Mouse (Mus musculus) embryonic facial prominence, embryonic 13.5 days (tissue): ENCODE results near the gene Ckb. TPM values are rescaled to one million over a fixed set of nuclear protein-coding genes. Genes with fewer than 3 reads are reported as not detected.
A peak's percentile ranks its signal among the peaks of the same experiment; 100 is the strongest.

Experiments used
- ATAC-seq: fragments of 200-750 bp; cut with Nextera tagmentation; 2 replicates; pipeline ENCODE4 v1.8.0; 2017; ENCODE audit warnings: low read depth; ENCODE audit not compliant: insufficient number of reproducible peaks, insufficient read depth, low FRiP score, low TSS enrichment
- H3K27ac ChIP-seq: fragments of 300-500 bp; sonication (generic); 2 replicates; pipeline ENCODE4 v1.5.1; 2015; ENCODE audit warnings: moderate library complexity, mild to moderate bottlenecking, inconsistent platforms
- H3K27me3 ChIP-seq: fragments of 300-500 bp; sonication (generic); 2 replicates; pipeline ENCODE4 v1.6.1; 2015; ENCODE audit warnings: mild to moderate bottlenecking, inconsistent platforms
- H3K36me3 ChIP-seq: fragments of 300-500 bp; sonication (generic); 2 replicates; pipeline ENCODE4 v1.6.1; 2015; ENCODE audit warnings: mild to moderate bottlenecking, inconsistent platforms
- H3K4me1 ChIP-seq: fragments of 300-500 bp; sonication (generic); 2 replicates; pipeline ENCODE4 v1.6.1; 2015; ENCODE audit warnings: inconsistent platforms
- H3K4me2 ChIP-seq: fragments of 300-500 bp; sonication (generic); 2 replicates; pipeline ENCODE4 v1.6.1; 2015; ENCODE audit warnings: moderate library complexity, mild to moderate bottlenecking, inconsistent platforms
- H3K4me3 ChIP-seq: fragments of 300-500 bp; sonication (generic); 2 replicates; pipeline ENCODE4 v1.5.1; 2015; ENCODE audit warnings: mild to moderate bottlenecking, inconsistent platforms
- H3K9ac ChIP-seq: fragments of 300-500 bp; sonication (generic); 2 replicates; pipeline ENCODE4 v1.6.1; 2015; ENCODE audit warnings: mild to moderate bottlenecking, inconsistent platforms
- H3K9me3 ChIP-seq: fragments of 300-500 bp; sonication (generic); 2 replicates; pipeline ENCODE4 v1.6.1; 2016; ENCODE audit warnings: inconsistent platforms
- WGBS: fragments of 180-500 bp; shearing (Covaris S2); methylation state at CpG from one replicate; pipeline ENCODE4 v1.1.7; 2015; ENCODE audit warnings: mixed read lengths; 5-methylcytosine and 5-hydroxymethylcytosine counted together
- polyA plus RNA-seq: library from polyadenylated mRNA; unstranded; fragments of >200 nt; fragmentation: Nextera tagmentation; extraction: Ambion mirVana; gene quantifications from 2 replicates; pipeline ENCODE4 v1.2.1, GENCODE M21; 2015

The Ckb gene
- polyA plus RNA-seq, 1 experiment from 2014 or later, result 118 TPM

DNA sequence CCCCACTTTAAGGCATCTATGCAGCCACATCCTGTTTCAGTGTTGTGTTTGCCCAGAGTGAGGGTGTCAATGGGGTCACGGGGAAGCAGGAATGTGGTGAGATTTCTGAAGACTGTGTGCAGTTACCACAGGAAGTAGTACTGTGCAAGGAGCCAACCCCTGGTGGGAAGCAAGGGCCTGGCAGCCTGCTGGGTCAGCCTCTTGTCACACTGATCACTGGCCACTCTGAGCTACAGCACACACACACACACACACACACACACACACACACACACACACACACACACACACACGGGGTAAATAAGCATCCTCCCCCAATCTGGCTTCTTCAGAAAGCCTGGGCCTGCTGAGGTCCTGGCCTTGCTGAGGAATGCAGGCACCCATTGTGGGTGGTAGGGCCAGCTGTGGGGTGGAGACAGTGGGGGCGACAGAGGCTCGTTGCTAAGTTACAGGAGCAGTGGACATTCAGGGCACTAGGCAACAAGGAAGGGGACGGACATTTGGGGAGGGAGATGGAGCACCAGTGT, 19.3 kb upstream of the Ckb start:
- no peaks in the 10 kb centered on the region for H3K36me3 ChIP-seq
- WGBS, result 23% methylated on average over 5 of the region's 5 CpGs
- ATAC-seq, result no peak
- no peaks in the 10 kb centered on the region for H3K9me3 ChIP-seq
- peaks cover 46% of the 10 kb centered on the region for H3K4me1 ChIP-seq
- no peak overlapping the region; the same call in 1 of the 2 replicates for H3K9ac ChIP-seq
- H3K27me3 ChIP-seq, result no peaks in the 10 kb centered on the region
- H3K27ac ChIP-seq, result no peak overlapping the region; the same call in 1 of the 2 replicates
- H3K4me3 ChIP-seq, result no peak overlapping the region
- no peak overlapping the region for H3K4me2 ChIP-seq

DNA sequence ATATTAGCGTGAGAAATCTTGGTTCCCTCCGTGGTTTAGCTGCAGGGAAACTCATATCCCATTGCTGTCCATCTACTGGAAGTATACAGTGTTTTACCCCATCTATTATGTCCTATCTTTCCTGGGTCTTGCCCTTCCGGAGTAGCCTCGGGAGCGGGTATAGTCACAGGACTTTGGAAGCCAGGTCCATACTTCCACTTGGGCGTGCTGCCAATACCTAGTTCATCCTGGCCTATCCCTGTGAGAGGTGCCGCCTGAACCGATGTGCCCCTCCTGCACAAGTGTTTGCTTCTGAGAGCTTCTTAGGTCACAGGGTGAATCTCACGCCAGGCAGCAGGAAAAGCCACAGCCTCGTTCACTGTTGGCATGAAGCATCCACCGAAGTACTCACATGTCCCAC, 17.3 kb upstream of the Ckb start:
- ATAC-seq, result no peak
- Histone ChIP-seq H3K4me3 (no peak overlapping the region), H3K9me3 (no peaks in the 10 kb centered on the region), H3K36me3 (no peaks in the 10 kb centered on the region), H3K27ac (no peak overlapping the region), H3K4me1 (peaks cover 29% of the 10 kb centered on the region), H3K4me2 (no peak overlapping the region), H3K9ac (no peak overlapping the region), H3K27me3 (no peaks in the 10 kb centered on the region)
- WGBS, result 87% methylated on average over 11 of the region's 11 CpGs

DNA sequence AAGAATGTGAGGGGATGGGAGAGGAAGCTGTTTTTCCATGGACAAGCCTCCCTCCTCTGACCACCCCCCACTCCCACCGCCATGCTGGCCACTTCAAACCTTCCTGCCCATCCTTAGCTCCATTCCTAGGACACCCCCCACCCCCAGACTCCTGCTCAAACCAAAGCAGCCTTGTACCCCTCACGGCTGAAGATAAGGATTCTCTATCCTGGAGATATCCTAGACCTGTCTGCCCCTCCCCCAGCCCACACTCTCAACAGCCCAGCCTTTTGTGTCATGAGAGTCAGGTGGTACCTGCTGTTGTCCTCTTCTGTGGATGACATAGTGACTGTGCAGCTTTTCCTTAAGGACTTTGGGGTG, 15.9 kb upstream of the Ckb start:
- Histone ChIP-seq H3K9ac (no peak overlapping the region), H3K9me3 (no peaks in the 10 kb centered on the region), H3K27ac (no peak overlapping the region), H3K4me3 (no peak overlapping the region), H3K36me3 (peaks cover 9% of the 10 kb centered on the region; the same call in 1 of the 2 replicates), H3K4me1 (peaks cover 16% of the 10 kb centered on the region), H3K4me2 (no peak overlapping the region), H3K27me3 (no peaks in the 10 kb centered on the region)
- WGBS, result 40% methylated on average over 2 of the region's 2 CpGs
- no peak for ATAC-seq

DNA sequence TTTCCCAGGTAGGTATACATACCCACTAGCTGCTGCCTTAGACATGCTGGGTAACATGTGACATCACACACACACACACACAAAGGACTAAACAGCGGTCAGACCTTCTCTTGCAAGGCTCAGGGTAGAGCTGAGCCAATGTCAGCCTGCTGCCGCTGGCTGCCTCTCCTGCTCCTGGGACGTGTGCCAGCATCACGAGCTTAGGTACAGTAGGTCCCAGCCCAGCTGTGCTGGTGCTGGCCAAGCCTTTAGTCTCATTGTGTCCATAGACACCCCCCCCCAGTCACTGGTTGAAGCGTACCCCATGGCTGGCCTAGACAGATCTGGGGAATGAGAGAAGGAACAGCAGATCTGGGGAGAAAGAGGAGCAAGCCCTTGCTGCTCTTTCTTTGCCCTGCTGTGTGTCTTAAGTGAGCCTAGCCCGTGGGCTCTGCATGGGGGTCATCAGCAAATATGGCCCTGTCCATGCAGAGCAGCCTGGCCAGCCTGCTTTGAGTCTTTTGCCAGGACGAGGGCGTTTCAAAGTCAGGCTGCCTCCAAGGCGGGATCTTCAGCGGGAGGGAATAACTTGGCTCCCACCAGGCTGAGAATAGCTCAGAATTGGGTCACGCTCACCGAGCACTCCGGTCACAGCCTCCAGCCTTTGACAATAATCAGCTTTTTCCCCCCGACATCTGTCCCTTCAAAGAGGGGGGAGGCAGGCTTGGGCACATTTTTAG, 15.4 kb upstream of the Ckb start:
- no peak for ATAC-seq
- WGBS, result 36% methylated on average over 14 of the region's 14 CpGs
- H3K9ac ChIP-seq, result no peak overlapping the region
- H3K4me1 ChIP-seq, result peaks cover 11% of the 10 kb centered on the region
- H3K4me2 ChIP-seq, result no peak overlapping the region
- 0 out of 2 replicates have a peak overlapping the region, but pooled peaks have one; percentile 23 for H3K27ac ChIP-seq
- no peak overlapping the region for H3K4me3 ChIP-seq
- H3K27me3 ChIP-seq, result no peaks in the 10 kb centered on the region
- peaks cover 14% of the 10 kb centered on the region for H3K36me3 ChIP-seq
- H3K9me3 ChIP-seq, result no peaks in the 10 kb centered on the region

DNA sequence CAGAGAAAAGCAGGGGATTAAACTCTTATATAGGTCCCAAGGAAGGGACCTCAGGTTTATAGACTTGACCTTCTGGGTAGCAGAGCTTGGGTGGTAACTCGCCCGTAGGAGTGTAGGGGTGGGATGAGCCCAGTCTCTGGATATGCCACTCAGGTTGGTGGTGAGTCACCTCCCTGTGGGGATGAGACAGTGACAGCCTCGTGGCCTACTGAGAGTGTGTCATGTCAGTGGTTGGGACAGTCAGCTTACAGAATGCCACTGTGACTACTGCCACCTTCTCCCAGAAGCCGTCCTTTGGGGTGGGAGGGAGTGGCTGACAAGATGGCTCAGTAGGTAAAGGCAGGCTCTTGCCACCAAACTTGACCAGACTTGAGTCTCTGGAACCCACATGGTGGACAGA, 14.3 kb upstream of the Ckb start:
- 85% methylated on average over 4 of the region's 4 CpGs for WGBS
- H3K4me2 ChIP-seq, result no peak overlapping the region
- H3K27ac ChIP-seq, result no peak overlapping the region
- H3K27me3 ChIP-seq, result no peaks in the 10 kb centered on the region
- no peaks in the 10 kb centered on the region for H3K9me3 ChIP-seq
- peaks cover 25% of the 10 kb centered on the region for H3K36me3 ChIP-seq
- ATAC-seq, result no peak
- H3K4me1 ChIP-seq, result peaks cover 8% of the 10 kb centered on the region
- H3K9ac ChIP-seq, result no peak overlapping the region
- H3K4me3 ChIP-seq, result no peak overlapping the region

DNA sequence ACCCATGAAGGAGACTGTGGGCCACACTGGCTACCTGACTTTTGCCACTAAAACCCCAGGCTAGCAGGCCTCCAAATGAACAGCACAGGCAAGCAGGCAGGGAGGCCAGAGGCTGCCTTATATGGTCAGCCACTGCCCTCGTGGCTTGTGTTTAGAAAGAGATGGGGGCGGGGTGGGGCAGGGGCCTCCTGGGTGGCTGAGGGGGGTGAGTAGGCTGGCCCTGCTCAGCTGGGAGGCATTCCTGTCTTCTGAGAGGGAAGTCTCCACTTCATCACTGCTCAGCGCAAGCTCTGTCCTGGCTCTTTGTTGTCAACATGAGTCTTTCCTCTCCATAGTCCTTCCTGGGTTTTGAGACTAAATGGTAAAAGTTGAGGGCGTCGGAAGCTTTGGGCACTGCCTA, 10.7 kb upstream of the Ckb start:
- H3K4me2 ChIP-seq, result no peak overlapping the region
- H3K4me3 ChIP-seq, result no peak overlapping the region
- no peak for ATAC-seq
- H3K4me1 ChIP-seq, result peaks cover 20% of the 10 kb centered on the region
- 69% methylated on average over 5 of the region's 5 CpGs for WGBS
- H3K36me3 ChIP-seq, result peaks cover 39% of the 10 kb centered on the region
- H3K9ac ChIP-seq, result no peak overlapping the region
- H3K27ac ChIP-seq, result no peak overlapping the region
- H3K9me3 ChIP-seq, result no peaks in the 10 kb centered on the region
- H3K27me3 ChIP-seq, result no peaks in the 10 kb centered on the region

DNA sequence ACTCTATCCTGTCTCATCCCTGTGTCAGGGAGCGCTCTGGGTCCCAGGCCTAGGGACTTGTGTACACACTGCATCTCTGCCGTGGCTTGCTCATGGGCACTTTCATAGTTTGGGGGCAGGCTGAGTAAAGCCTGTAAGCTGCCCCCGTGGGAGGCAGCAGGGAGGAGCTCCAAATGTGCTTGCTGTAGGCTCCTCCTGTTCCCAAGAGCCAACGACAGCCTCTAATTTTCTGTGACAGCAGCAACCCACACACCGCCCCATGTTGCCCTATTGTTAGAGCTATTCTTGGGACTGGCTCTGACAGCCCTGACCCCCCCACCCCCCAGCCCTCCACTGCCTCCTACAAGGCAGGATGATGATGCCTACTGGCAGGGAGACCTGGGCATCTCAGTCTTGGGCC, 9.9 kb upstream of the Ckb start:
- Histone ChIP-seq H3K27me3 (no peaks in the 10 kb centered on the region), H3K4me1 (peaks cover 20% of the 10 kb centered on the region), H3K4me3 (no peak overlapping the region), H3K36me3 (peaks cover 39% of the 10 kb centered on the region), H3K9me3 (no peaks in the 10 kb centered on the region), H3K27ac (no peak overlapping the region), H3K9ac (no peak overlapping the region), H3K4me2 (no peak overlapping the region)
- 84% methylated on average over 5 of the region's 5 CpGs for WGBS
- no peak for ATAC-seq

DNA sequence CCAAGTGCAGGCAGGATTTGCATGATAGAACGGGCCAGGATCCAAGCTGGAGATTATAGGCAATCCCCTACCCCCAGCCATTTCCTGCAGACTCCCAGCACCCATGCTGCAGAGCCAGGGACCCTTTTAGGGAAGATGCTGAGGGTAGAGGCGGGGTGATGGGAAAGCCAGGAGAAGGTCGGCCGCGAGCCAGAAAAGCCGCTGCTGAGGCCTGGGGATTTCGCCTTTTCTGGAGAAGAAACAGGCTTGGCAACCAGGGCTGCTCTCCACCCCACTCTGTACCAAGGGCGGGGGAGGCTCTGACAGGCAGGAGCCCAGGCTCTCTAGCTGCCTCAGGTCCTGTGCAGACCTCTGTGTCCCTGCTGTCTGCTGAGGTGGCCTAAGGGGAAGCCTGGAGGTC, 9.2 kb upstream of the Ckb start:
- Histone ChIP-seq H3K9ac (no peak overlapping the region), H3K9me3 (no peaks in the 10 kb centered on the region), H3K36me3 (peaks cover 39% of the 10 kb centered on the region), H3K27ac (no peak overlapping the region), H3K4me3 (no peak overlapping the region), H3K27me3 (no peaks in the 10 kb centered on the region), H3K4me2 (no peak overlapping the region), H3K4me1 (peaks cover 21% of the 10 kb centered on the region)
- no peak for ATAC-seq
- WGBS, result 86% methylated on average over 8 of the region's 8 CpGs

DNA sequence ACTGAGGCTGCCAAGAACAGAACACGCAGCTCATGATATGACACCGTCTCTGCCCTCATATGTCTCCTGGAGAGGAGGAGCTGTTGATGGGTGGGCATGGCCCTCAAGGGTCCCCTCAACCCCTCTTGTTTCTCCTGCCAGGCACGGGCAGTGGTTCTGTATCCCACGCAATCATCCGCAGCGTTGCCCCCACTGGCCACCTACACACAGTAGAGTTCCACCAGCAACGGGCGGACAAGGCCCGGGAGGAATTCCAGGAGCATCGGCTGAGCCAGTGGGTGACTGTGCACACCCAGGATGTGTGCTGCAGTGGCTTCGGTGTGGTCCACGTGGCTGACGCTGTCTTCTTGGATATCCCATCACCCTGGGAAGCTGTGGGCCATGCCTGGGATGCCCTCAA, 8.5 kb upstream of the Ckb start:
- no peak overlapping the region for H3K4me2 ChIP-seq
- no peak overlapping the region for H3K27ac ChIP-seq
- H3K4me3 ChIP-seq, result no peak overlapping the region
- no peak overlapping the region for H3K9ac ChIP-seq
- H3K9me3 ChIP-seq, result no peaks in the 10 kb centered on the region
- no peaks in the 10 kb centered on the region for H3K27me3 ChIP-seq
- 94% methylated on average over 13 of the region's 13 CpGs for WGBS
- ATAC-seq, result no peak
- H3K36me3 ChIP-seq, result peaks cover 39% of the 10 kb centered on the region
- H3K4me1 ChIP-seq, result peaks cover 21% of the 10 kb centered on the region

DNA sequence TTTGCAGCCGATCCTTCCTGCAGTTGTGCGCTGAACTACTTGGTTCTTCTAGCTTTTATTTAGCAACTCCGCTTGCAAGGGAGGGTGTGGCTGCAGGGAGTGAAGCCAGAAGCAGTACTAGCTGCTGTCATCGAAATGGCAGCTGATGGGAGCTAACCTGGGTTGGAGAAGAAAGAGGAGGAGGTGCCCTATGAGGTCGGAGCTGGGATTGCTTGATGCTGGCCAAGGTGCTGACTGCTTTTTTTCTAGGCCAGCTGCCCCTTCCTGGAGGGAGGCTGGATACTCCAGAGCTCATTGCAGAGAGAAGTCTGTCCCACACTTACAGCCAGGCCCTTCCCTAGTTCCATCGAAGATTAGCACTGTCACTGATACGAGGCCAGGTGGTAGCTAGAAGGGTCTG, 6.9 kb upstream of the Ckb start:
- no peak for ATAC-seq
- H3K9ac ChIP-seq, result peak overlapping the region; percentile 81
- WGBS, result 52% methylated on average over 7 of the region's 7 CpGs
- no peaks in the 10 kb centered on the region for H3K9me3 ChIP-seq
- H3K36me3 ChIP-seq, result peaks cover 36% of the 10 kb centered on the region
- peaks cover 21% of the 10 kb centered on the region for H3K4me1 ChIP-seq
- H3K27me3 ChIP-seq, result peaks cover 9% of the 10 kb centered on the region
- H3K4me2 ChIP-seq, result peak overlapping the region; percentile 77
- H3K4me3 ChIP-seq, result peak overlapping the region; percentile 88
- no peak overlapping the region for H3K27ac ChIP-seq

DNA sequence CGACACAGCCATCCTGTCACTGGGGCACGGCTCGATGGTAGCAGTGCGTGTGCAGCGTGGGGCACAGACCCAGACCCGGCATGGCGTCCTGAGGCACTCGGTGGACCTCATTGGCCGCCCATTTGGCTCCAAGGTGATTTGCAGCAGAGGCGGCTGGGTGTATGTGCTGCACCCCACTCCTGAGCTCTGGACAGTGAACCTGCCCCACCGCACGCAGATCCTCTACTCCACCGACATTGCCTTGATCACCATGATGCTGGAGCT, 6.5 kb upstream of the Ckb start:
- WGBS, result 7% methylated on average over 13 of the region's 13 CpGs
- Histone ChIP-seq H3K9ac (peak overlapping the region; percentile 81), H3K27me3 (peaks cover 13% of the 10 kb centered on the region), H3K4me1 (peaks cover 21% of the 10 kb centered on the region), H3K4me3 (peak overlapping the region; percentile 88), H3K4me2 (peak overlapping the region; percentile 77), H3K36me3 (peaks cover 32% of the 10 kb centered on the region), H3K9me3 (no peaks in the 10 kb centered on the region), H3K27ac (no peak overlapping the region)
- no peak for ATAC-seq

DNA sequence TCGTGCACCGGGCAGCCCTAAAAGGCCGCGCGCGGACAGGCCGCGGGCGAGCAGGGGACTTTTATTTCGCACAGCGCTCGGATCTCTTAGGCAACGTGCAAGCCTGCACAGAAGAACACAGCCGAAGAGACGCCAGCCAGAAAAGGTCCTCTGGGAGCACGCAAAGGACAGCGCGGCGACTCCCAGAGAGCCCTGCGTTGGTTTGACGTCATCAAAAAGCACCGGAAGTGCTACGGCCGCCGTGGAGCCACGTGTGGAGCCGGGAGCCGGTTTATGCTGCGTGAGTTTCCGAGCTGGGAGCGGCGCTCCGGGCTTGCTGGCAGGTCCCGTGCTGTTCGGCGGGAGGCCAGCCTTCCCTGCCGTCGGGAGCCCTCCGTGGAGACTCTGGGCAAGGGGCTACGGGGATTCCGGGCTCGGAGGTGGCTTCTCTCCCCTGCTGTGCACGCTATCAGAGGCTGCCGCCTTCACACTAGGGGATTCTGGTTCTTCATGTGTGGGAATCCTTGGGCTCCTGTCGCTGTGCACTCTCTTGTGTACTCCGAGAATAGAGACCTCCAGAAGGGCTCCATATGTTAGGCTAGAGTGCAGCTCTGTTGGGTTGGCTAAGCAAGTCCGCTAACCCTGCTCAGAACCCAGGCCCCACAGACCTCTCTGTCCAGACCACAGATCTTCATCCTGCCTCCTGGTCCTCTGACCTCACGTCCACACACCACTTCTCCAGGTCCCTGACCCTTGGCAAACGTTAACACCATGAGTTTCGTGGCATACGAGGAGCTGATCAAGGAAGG, 5.9 kb upstream of the Ckb start, which contains the start of gene Trmt61a:
Gene Trmt61a (plus strand): TSS at position 224 of the 788 bp plus-strand sequence.
- H3K4me3 ChIP-seq, result peak within 1 kb of the TSS; percentile 88
- peak within 1 kb of the TSS; percentile 77 for H3K4me2 ChIP-seq
- peak; percentile 54; the same call in 1 of the 2 replicates for ATAC-seq
- under 1% methylated on average over 51 of the region's 51 CpGs for WGBS
- no peaks in the 10 kb centered on the region for H3K9me3 ChIP-seq
- H3K9ac ChIP-seq, result peak within 1 kb of the TSS; percentile 81
- H3K27me3 ChIP-seq, result peaks cover 19% of the 10 kb centered on the region
- peak within 1 kb of the TSS; percentile 94 for H3K27ac ChIP-seq
- peaks cover 30% of the 10 kb centered on the region for H3K36me3 ChIP-seq
- H3K4me1 ChIP-seq, result peaks cover 21% of the 10 kb centered on the region
